Mouse (Mus musculus) bone marrow macrophage, adult 2 months (primary cell): ENCODE data around the gene Bahcc1. TPM values are rescaled to one million over a fixed set of nuclear protein-coding genes. Genes with fewer than 3 reads are reported as not detected.
A peak's percentile ranks its signal among the peaks of the same experiment; 100 is the strongest.

Source experiments
- H3K27ac ChIP-seq: 2 replicates; pipeline ENCODE4 v1.5.1; 2012; ENCODE audit warnings: low read depth, low read length; ENCODE audit not compliant: insufficient read depth
- H3K4me1 ChIP-seq: 2 replicates; pipeline ENCODE4 v1.6.1; 2012; ENCODE audit warnings: low read length; ENCODE audit not compliant: control insufficient read depth, insufficient read depth
- H3K4me3 ChIP-seq: 2 replicates; pipeline ENCODE4 v1.5.1; 2012; ENCODE audit warnings: mild to moderate bottlenecking, low read length, moderate library complexity; ENCODE audit not compliant: insufficient read depth
- CTCF ChIP-seq: IDR thresholded peaks from 2 replicates; pipeline ENCODE4 v1.5.1; 2012; ENCODE audit warnings: low read depth, mild to moderate bottlenecking, low read length, moderate library complexity
- POLR2A ChIP-seq: IDR thresholded peaks from 2 replicates; pipeline ENCODE4 v1.6.1; 2012; ENCODE audit warnings: mild to moderate bottlenecking, low read depth, low read length, borderline replicate concordance
- polyA plus RNA-seq: library from polyadenylated mRNA; stranded (reverse); fragments of >200 nt; gene quantifications from 2 replicates; pipeline ENCODE4 v1.2.4, GENCODE M21; 2012; ENCODE audit not compliant: missing spikeins, insufficient read depth, insufficient read length

Bahcc1 gene
- polyA plus RNA-seq, 1 experiment: 5.2 TPM

DNA sequence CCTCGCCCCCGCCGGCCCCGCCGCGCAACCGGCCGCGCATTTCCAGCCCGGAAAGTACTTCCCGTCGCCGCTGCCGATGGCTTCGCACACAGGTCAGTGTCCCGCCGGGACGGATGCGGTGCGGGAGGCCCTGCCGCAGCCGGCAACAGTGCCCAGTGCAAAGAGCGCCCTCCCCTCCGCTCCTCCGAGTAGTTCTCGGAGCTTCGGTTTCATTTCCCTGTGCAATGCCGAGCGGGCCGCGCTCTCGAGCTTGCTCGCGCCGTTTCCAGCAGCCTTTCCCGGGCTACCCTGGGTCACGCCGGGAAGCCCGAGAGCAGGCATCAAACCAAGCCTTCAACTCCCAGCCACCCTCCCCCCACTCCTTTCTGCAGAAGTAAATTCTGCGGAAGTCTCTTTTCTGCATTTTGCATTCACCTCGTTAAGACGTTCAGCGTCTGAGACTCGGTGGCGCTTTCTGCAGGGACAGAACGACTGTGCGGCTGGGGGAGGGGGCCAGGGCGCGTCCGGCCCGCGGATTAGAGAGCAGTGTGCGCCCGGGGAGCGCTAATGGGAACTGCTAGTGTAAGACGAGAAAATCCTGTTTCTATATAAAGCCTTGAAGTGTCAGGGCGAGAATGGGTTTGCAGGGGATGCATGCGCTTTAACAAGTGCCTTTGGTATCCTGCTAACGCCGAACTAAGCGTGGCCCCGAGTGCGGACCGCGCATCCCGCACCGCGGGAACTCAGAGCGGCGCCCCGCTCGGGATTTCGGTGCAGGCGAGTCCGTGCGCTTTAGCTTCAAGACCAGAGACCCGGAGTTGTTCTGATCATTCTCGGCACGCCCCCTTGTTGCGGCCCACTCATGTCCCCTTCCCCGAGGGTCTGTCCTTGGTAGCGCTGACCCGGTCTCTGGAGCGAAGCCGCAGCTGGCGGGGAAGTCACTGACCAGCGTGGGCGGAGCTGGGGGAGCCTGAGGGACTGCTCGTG is 4.7 kb downstream of the Bahcc1 start:
- H3K4me1 ChIP-seq: no peaks in the 10 kb centered on the region; the same call in 1 of the 2 replicates
- peak overlapping the region; percentile 88 for H3K27ac ChIP-seq
- no peak for TF ChIP-seq CTCF
- TF ChIP-seq POLR2A: no peak
- peak overlapping the region; percentile 82 for H3K4me3 ChIP-seq

DNA sequence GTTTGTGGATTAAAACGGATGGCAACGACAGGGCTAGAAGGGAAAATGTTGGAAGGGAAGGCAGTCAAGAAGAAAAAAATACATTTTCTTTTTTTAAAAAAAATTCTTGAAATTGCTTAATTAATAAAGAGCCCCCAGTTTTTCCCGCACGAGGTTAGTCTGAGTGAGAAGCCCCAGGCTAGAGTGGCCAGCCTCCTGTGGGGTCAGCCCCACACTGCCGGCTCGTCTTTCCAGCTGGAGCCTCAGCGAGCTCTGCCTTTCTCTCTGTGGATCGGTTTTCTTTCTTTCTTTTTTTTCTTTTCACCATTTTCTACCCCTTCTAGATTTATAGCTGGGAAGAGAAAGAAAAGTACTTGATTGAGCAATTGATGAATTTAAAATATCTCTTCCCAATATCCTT is 5.6 kb downstream of the Bahcc1 start:
- H3K27ac ChIP-seq: no peak overlapping the region

GRCm38 (mm10) chr11:120238751-120239359 is 6.1 kb downstream of the Bahcc1 start:
- Histone ChIP-seq H3K27ac (no peak overlapping the region), H3K4me3 (no peak overlapping the region), H3K4me1 (no peaks in the 10 kb centered on the region; the same call in 1 of the 2 replicates)
- TF ChIP-seq CTCF (no peak), POLR2A (no peak)

More for the DNA sequence above, 5.6 kb downstream of the Bahcc1 start:
- Histone ChIP-seq H3K4me3 (no peak overlapping the region), H3K4me1 (no peaks in the 10 kb centered on the region; the same call in 1 of the 2 replicates)
- TF ChIP-seq CTCF (no peak), POLR2A (no peak)

GRCm38 (mm10) chr11:120239581-120239991 is 6.8 kb downstream of the Bahcc1 start:
- Histone ChIP-seq H3K27ac (no peak overlapping the region), H3K4me3 (no peak overlapping the region), H3K4me1 (no peaks in the 10 kb centered on the region; the same call in 1 of the 2 replicates)
- TF ChIP-seq POLR2A: no peak
- TF ChIP-seq CTCF: no peak

DNA sequence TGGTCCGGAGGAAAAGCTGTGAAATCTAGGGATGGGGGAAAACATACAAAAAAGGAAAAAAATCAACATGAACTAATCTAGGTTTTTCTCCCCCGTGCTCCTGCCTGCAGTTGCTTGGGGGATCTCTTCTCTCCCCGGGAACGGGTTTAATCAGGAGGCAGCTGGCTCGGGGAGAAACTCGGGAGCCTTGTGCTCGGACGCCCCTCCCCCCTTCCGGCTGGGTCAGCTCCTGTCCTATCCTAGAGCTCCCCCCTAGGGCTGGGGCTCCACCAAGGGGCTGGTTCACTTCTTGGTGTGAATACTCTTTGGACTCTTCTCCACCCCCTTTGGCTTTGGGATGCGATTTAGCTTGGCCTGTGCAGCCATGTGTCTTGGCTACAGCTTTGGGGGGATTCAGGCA is 7.5 kb downstream of the Bahcc1 start:
- Histone ChIP-seq H3K4me1 (no peaks in the 10 kb centered on the region; the same call in 1 of the 2 replicates), H3K27ac (no peak overlapping the region), H3K4me3 (no peak overlapping the region)
- no peak for TF ChIP-seq CTCF
- no peak for TF ChIP-seq POLR2A

DNA sequence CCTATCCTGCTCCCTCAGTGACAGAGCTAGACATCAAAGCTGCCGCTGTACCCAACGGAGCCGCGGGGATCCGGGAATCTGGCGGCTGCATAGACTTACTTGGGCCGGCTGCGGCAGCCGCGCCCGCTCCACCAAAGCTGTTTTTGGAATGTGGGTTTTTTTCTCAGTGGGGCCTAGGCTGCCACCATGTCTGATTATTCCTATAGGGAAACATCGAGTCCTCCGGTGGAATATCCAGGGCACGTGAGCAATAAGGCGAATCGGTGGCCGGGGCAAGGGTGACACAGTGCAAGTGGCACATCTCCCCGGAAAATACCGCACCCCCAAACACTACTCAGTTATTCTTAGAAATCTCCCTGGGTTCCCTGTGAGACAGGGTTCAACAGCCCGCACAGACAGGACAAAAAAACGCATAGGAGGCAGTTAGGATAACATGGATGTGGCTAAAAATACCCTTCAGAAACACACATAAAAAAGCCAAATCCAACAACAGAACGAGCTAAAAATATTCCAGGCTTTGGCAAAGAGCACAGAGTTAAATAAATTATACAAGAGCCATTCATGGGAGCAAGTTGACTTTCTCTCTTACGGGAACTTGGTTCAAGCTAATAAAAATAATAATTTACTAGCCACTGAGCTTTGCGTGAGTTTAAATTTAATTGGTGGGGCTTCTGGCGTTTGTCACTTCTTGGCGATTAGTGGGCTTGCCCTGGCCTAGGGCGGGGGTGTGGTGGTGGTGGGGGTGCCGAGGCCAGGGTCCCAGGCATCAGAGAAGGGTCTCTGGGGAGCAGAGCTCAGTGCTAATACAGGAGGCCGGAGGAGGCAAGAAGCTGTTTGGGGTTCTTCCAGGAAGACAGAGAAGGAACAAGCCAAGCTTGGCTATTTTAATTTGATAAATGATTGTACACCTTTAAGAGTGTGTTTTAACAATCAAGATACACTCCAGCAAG is 8.5 kb downstream of the Bahcc1 start:
- TF ChIP-seq CTCF: no peak
- no peak for TF ChIP-seq POLR2A
- H3K4me1 ChIP-seq: no peaks in the 10 kb centered on the region; the same call in 1 of the 2 replicates
- H3K27ac ChIP-seq: no peak overlapping the region
- H3K4me3 ChIP-seq: no peak overlapping the region

GRCm38 (mm10) chr11:120241981-120242725 is 9.4 kb downstream of the Bahcc1 start:
- Histone ChIP-seq H3K27ac (no peak overlapping the region), H3K4me1 (no peaks in the 10 kb centered on the region; the same call in 1 of the 2 replicates), H3K4me3 (no peak overlapping the region)
- TF ChIP-seq POLR2A (no peak), CTCF (no peak)

- Histone ChIP-seq H3K4me3 (no peak overlapping the region), H3K4me1 (no peaks in the 10 kb centered on the region; the same call in 1 of the 2 replicates), H3K27ac (no peak overlapping the region)
- TF ChIP-seq CTCF (no peak), POLR2A (no peak)
Measured at GRCm38 (mm10) chr11:120242726-120243530, 10.2 kb downstream of the Bahcc1 start.

DNA sequence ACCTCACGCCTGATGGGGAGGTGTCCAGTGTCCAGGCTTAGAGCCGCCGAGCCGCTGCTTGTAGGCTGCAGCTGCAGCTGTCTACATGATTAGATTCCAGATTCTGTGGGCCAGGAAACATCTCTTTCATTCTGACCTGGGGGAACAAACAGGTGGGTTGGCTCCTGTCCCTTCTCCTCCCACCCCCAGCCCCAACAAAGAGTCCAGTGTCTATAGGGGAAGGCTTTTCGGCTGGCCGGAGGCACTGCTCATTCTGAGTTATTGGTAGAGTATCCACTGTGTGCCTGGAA is 10.7 kb downstream of the Bahcc1 start:
- TF ChIP-seq POLR2A: no peak
- no peak for TF ChIP-seq CTCF
- Histone ChIP-seq H3K27ac (no peak overlapping the region), H3K4me1 (no peaks in the 10 kb centered on the region), H3K4me3 (no peak overlapping the region)
